Mouse (Mus musculus) liver, postnatal 0 days (tissue): ENCODE measurements at regions not wholly inside any gene's neighbourhood (a gene's known extent, or its start where the extent isn't known, plus 50 kb on each side); places are given as distances from the start of the nearest gene placed in this dataset.
A peak's percentile ranks its signal among the peaks of the same experiment; 100 is the strongest.

Experiments
- ATAC-seq: fragments of 200-750 bp; cut with Nextera tagmentation; 2 replicates; pipeline ENCODE4 v1.8.0; 2017; ENCODE audit warnings: mild to moderate bottlenecking, moderate library complexity
- DNase-seq: peaks from one replicate; pipeline ENCODE4 v3.0.0-alpha.2; 2016
- H3K27ac ChIP-seq: fragments of 300-500 bp; sonication (generic); 2 replicates; pipeline ENCODE4 v1.5.1; 2014; ENCODE audit warnings: antibody characterized with exemption, moderate library complexity, mild to moderate bottlenecking, low read depth
- H3K27me3 ChIP-seq: fragments of 300-500 bp; sonication (generic); 2 replicates; pipeline ENCODE4 v1.6.1; 2014; ENCODE audit warnings: low read length, control low read depth, mixed read lengths; ENCODE audit not compliant: insufficient read depth
- H3K36me3 ChIP-seq: fragments of 300-500 bp; sonication (generic); replicated peaks from 2 replicates; pipeline ENCODE4 v1.6.1; 2014; ENCODE audit warnings: mild to moderate bottlenecking, control low read depth, low read length, moderate library complexity, mixed read lengths; ENCODE audit not compliant: insufficient read depth
- H3K4me1 ChIP-seq: fragments of 300-500 bp; sonication (generic); 2 replicates; pipeline ENCODE4 v1.6.1; 2014; ENCODE audit warnings: antibody characterized with exemption, mild to moderate bottlenecking, control low read depth; ENCODE audit not compliant: insufficient read depth
- H3K4me2 ChIP-seq: fragments of 300-500 bp; sonication (generic); 2 replicates; pipeline ENCODE4 v1.6.1; 2014; ENCODE audit warnings: low read depth, mild to moderate bottlenecking, low read length, moderate library complexity, mixed read lengths
- H3K4me3 ChIP-seq: fragments of 300-500 bp; sonication (generic); 2 replicates; pipeline ENCODE4 v1.5.1; 2014; ENCODE audit warnings: low read depth, low read length
- H3K9ac ChIP-seq: fragments of 300-500 bp; sonication (generic); replicated peaks from 2 replicates; pipeline ENCODE4 v1.6.1; 2014; ENCODE audit warnings: mild to moderate bottlenecking, moderate library complexity
- H3K9me3 ChIP-seq: fragments of 300-500 bp; sonication (generic); 2 replicates; pipeline ENCODE4 v1.6.1; 2016; ENCODE audit warnings: mild to moderate bottlenecking, control low read depth, low read length, mixed read lengths
- CTCF ChIP-seq: sonication (generic); IDR thresholded peaks from 2 replicates; pipeline ENCODE4 v1.5.1; 2016; ENCODE audit warnings: antibody characterized with exemption, low read depth
- EP300 ChIP-seq: IDR thresholded peaks from 2 replicates; pipeline ENCODE4 v1.6.1; 2016; ENCODE audit warnings: antibody characterized with exemption, low read depth, mild to moderate bottlenecking
- WGBS: fragments of 180-500 bp; shearing (Covaris S2); extraction: QIAGEN DNeasy Blood & Tissue Kit; methylation state at CpG from one replicate; pipeline ENCODE4 v1.1.7; 2014; ENCODE audit not compliant: insufficient replicate concordance; 5-methylcytosine and 5-hydroxymethylcytosine counted together

- Histone ChIP-seq H3K9ac (no peak overlapping the region), H3K4me1 (peaks cover 12% of the 10 kb centered on the region), H3K36me3 (no peaks in the 10 kb centered on the region), H3K27me3 (no peaks in the 10 kb centered on the region), H3K4me3 (no peak overlapping the region), H3K9me3 (no peaks in the 10 kb centered on the region), H3K27ac (no peak overlapping the region), H3K4me2 (no peak overlapping the region)
- 75% methylated on average over 13 of the region's 13 CpGs for WGBS
- TF ChIP-seq CTCF (no peak), EP300 (no peak)
- ATAC-seq (no peak), DNase-seq (no peak)
Measured at GRCm38 (mm10) chr12:25265066-25265465, 168.1 kb upstream of the Id2 start.

DNA sequence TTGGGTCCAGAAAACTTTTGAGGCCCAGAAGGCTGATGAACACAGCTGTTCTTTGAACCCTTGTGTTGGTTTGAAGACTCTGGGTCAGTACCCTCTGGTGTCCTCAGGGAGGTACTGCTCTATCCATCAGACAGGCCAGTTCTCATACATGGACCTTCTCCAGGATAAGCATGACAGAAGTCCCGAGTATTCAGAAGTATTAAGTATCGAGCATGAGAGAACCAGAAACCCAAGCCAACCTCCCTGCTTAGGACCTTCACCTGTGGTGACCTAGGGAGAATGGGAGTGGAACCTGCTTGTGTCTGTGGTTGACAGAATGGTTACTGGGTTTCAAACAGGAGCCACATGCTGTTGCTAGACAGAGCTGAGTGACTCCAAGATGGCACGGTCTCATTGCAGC, 167.5 kb upstream of the Id2 start:
- no peak overlapping the region for H3K9ac ChIP-seq
- H3K4me1 ChIP-seq: peaks cover 10% of the 10 kb centered on the region
- 73% methylated on average over 3 of the region's 3 CpGs for WGBS
- TF ChIP-seq CTCF: no peak
- TF ChIP-seq EP300: no peak
- H3K36me3 ChIP-seq: no peaks in the 10 kb centered on the region
- DNase-seq (no peak), ATAC-seq (no peak)
- no peaks in the 10 kb centered on the region for H3K9me3 ChIP-seq
- no peak overlapping the region for H3K4me3 ChIP-seq
- H3K4me2 ChIP-seq: no peak overlapping the region
- H3K27me3 ChIP-seq: no peaks in the 10 kb centered on the region
- no peak overlapping the region for H3K27ac ChIP-seq

DNA sequence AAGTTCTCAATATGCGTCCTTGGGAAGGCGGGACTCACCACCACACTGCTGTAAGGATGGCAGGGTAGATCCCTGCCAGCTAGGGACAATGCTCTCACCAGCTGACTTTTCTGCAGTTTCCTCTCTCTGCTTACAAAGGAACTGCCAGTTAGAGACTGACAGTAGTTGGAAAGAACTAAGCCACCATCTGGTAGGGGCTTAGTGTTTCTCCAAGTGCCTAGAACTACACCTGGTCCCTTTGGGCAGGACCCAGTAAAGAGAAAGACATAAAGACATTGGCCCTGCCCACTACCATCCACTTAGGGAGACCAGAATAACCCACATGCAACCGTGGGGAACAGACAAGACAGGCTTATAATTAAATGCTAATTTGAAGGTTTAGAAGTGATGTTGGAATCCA, 165.5 kb upstream of the Id2 start:
- WGBS: 81% methylated on average over 3 of the region's 3 CpGs
- H3K27ac ChIP-seq: no peak overlapping the region
- H3K9ac ChIP-seq: no peak overlapping the region
- ATAC-seq (no peak), DNase-seq (no peak)
- no peak overlapping the region for H3K4me2 ChIP-seq
- no peak overlapping the region for H3K4me3 ChIP-seq
- no peaks in the 10 kb centered on the region; the same call in 1 of the 2 replicates for H3K4me1 ChIP-seq
- no peaks in the 10 kb centered on the region for H3K27me3 ChIP-seq
- no peaks in the 10 kb centered on the region for H3K9me3 ChIP-seq
- TF ChIP-seq CTCF (no peak), EP300 (no peak)
- H3K36me3 ChIP-seq: no peaks in the 10 kb centered on the region

DNA sequence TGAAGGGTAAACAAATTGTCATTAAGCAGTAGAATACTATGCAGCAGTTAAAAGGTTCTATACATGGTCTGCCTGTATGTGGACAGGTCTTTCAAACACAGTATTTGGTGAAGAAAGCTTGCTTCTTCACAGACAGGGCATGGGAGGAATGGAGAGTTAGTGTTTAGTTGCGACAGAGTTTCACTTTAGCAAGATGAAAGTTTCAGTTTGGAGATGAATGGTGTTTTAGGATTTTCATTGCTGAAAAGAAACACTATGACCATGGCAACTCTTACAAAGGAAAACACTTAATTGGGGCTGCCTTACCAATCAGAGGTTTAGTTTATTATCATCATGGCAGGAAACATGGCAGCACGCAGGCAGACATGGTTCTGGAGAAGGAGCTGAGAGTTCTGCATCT, 162.2 kb upstream of the Id2 start:
- Histone ChIP-seq H3K4me2 (no peak overlapping the region), H3K27me3 (no peaks in the 10 kb centered on the region), H3K27ac (no peak overlapping the region), H3K4me3 (no peak overlapping the region), H3K9ac (no peak overlapping the region), H3K4me1 (0 out of 2 replicates have a peak, but pooled peaks cover 2% of the 10 kb centered on the region), H3K9me3 (no peaks in the 10 kb centered on the region), H3K36me3 (no peaks in the 10 kb centered on the region)
- no peak for ATAC-seq
- DNase-seq: no peak
- no peak for TF ChIP-seq CTCF
- TF ChIP-seq EP300: no peak
- WGBS: 72% methylated on average over 2 of the region's 2 CpGs

GRCm38 (mm10) chr12:25256268-25256667, 159.3 kb upstream of the Id2 start:
- no peak overlapping the region for H3K4me3 ChIP-seq
- no peak overlapping the region; the same call in 1 of the 2 replicates for H3K4me2 ChIP-seq
- H3K36me3 ChIP-seq: no peaks in the 10 kb centered on the region
- H3K4me1 ChIP-seq: peaks cover 6% of the 10 kb centered on the region; the same call in 1 of the 2 replicates
- TF ChIP-seq EP300 (no peak), CTCF (no peak)
- DNase-seq (no peak), ATAC-seq (no peak)
- H3K27ac ChIP-seq: peak overlapping the region; percentile 71; the same call in 1 of the 2 replicates
- H3K27me3 ChIP-seq: no peaks in the 10 kb centered on the region
- no peak overlapping the region for H3K9ac ChIP-seq
- 35% methylated on average over 6 of the region's 6 CpGs for WGBS
- no peaks in the 10 kb centered on the region for H3K9me3 ChIP-seq

DNA sequence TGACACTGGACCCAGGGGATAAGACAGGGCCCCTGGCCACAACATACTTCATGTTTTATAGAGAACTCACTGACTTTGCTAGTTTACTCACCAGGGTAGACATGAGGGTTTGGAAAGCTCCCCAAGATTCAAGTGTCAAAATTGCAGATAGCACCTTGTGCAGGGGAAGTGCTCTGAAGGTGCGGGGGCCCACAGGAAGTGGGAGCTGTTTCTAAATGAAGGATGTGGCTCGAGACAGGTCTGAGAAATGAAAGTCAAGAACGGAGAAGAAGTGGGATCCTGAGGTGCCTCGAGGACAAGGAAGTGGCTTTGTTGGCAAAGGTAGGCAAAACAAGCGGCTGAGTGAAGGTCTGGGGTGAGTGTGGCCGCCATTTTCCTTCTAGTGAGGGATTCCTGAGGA, 157.8 kb upstream of the Id2 start:
- no peaks in the 10 kb centered on the region for H3K36me3 ChIP-seq
- TF ChIP-seq EP300 (peak; percentile 53; the same call in 1 of the 2 replicates), CTCF (no peak)
- peaks cover 8% of the 10 kb centered on the region for H3K4me1 ChIP-seq
- ATAC-seq (peak; percentile 9; the same call in 1 of the 2 replicates), DNase-seq (no peak)
- no peak overlapping the region for H3K9ac ChIP-seq
- whole genome bisulfite sequencing: 39% methylated on average over 6 of the region's 6 CpGs
- H3K4me3 ChIP-seq: no peak overlapping the region
- H3K9me3 ChIP-seq: no peaks in the 10 kb centered on the region
- H3K4me2 ChIP-seq: no peak overlapping the region
- H3K27me3 ChIP-seq: no peaks in the 10 kb centered on the region
- H3K27ac ChIP-seq: peak overlapping the region; percentile 71; the same call in 1 of the 2 replicates
